Mouse (Mus musculus): ENCODE measurements around the gene Gm8271.
"Not testable (repeated sequence)": the region's sequence is repeated elsewhere in the genome, so short reads cannot be mapped to it uniquely, and the experiment has no call there.

Gm8271 gene

DNA sequence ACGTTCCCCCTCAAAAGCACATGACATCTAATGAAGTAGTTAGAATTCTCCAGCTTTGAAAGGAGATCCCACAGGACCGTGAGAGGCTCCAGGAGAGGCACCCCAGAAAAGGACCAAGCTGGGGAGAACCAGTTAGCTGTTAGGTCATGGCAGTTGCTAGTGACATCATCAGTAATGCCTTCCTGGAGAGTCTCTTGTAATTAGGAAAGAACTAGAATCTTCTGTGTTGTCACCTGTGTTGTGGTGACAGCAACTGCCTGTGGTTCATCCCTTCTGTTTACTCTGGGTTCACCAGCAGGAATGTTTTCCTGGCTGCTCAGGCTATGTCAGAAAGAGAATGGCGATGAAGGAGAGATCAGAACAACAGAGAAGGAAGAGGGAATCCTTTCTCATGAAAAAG lies at the start of gene Gm8271:
Gm8271 (plus strand) TSS at position 301 of the 400 bp plus-strand sequence.
- DNase-seq (ENCODE audit: low read depth, low spot score), result not testable (repeated sequence)

GRCm38 (mm10) chr14:5164235-5164634 lies 21.4 kb upstream of the Gm8271 start, which contains the start of gene Gm3317:
Gene Gm3317 (plus strand): TSS chr14:5164535.
- not testable (repeated sequence) for DNase-seq (ENCODE audit: low read depth, low spot score)

Data from CD4-positive, CD25-positive, alpha-beta regulatory T cell, adult 2 months (primary cell).